Mouse (Mus musculus) G1E-ER4 (cell line): ENCODE measurements around the gene Fads6. TPM values are rescaled to one million over a fixed set of nuclear protein-coding genes. Genes with fewer than 3 reads are reported as not detected.

Experiments used
- GATA1 ChIP-seq: IDR thresholded peaks from one replicate; pipeline ENCODE4 v1.8.0; 2012; ENCODE audit warnings: low read length, inconsistent platforms
- polyA plus RNA-seq: library from polyadenylated mRNA; stranded (reverse); fragments of >175 nt; gene quantifications from 2 replicates; pipeline ENCODE4 v1.2.3, GENCODE M21; 2012

Fads6 gene
- polyA plus RNA-seq, 1 experiment = not detected

- TF ChIP-seq GATA1 = no peak
Observed at GRCm38 (mm10) chr11:115231924-115232323, 65.5 kb downstream of the Fads6 start.

- no peak for TF ChIP-seq GATA1
Observed at GRCm38 (mm10) chr11:115231168-115231915, 66.1 kb downstream of the Fads6 start.

Other genes with a start within 250 kb of the Fads6 start
- gene Cd300ld3, start 249.3 kb downstream of the Fads6 start, polyA plus RNA-seq = not detected in 2 replicates
- not detected in 2 replicates for gene Cd300e, start 235.5 kb downstream of the Fads6 start, polyA plus RNA-seq
- 1.3 and 1.4 TPM in 2 replicates for gene Rab37, start 206.2 kb downstream of the Fads6 start, polyA plus RNA-seq
- gene Cd300lf, start 163.7 kb downstream of the Fads6 start, polyA plus RNA-seq = not detected in 2 replicates
- gene Slc9a3r1, start 134.3 kb downstream of the Fads6 start, polyA plus RNA-seq = 237 and 268 TPM in 2 replicates
- 19.0 and 20.7 TPM in 2 replicates for gene Tmem104, start 110.2 kb downstream of the Fads6 start, polyA plus RNA-seq
- gene Nat9, start 109.8 kb downstream of the Fads6 start, polyA plus RNA-seq = 33.7 and 35.0 TPM in 2 replicates
- gene Grin2c, start 30.4 kb downstream of the Fads6 start, polyA plus RNA-seq = not detected in 2 replicates
- gene Fdxr, start 20.6 kb downstream of the Fads6 start, polyA plus RNA-seq = 43.5 and 49.9 TPM in 2 replicates
- gene Otop2, start 9.5 kb upstream of the Fads6 start, polyA plus RNA-seq = not detected in 2 replicates
- not detected in 2 replicates for gene Ush1g, start 24.4 kb upstream of the Fads6 start, polyA plus RNA-seq
- not detected in 2 replicates for gene Otop3, start 37.1 kb upstream of the Fads6 start, polyA plus RNA-seq
- not detected in 2 replicates for gene Hid1, start 70.1 kb upstream of the Fads6 start, polyA plus RNA-seq
- not detected in 2 replicates for gene Cdr2l, start 84.3 kb upstream of the Fads6 start, polyA plus RNA-seq
- 63.1 and 82.2 TPM in 2 replicates for gene Mrpl58, start 106.1 kb upstream of the Fads6 start, polyA plus RNA-seq
- gene Atp5h, start 122.3 kb upstream of the Fads6 start, polyA plus RNA-seq = 69.9 and 151 TPM in 2 replicates
- gene Kctd2, start 122.5 kb upstream of the Fads6 start, polyA plus RNA-seq = 21.0 and 30.9 TPM in 2 replicates
- gene Trim80, start 142.9 kb upstream of the Fads6 start, polyA plus RNA-seq = not detected in 2 replicates
- gene Slc16a5, start 164.8 kb upstream of the Fads6 start, polyA plus RNA-seq = not detected in 2 replicates
- 22.5 and 23.0 TPM in 2 replicates for gene Armc7, start 178.0 kb upstream of the Fads6 start, polyA plus RNA-seq
- gene Nt5c, start 194.2 kb upstream of the Fads6 start, polyA plus RNA-seq = 142 and 157 TPM in 2 replicates
- gene Jpt1, start 216.7 kb upstream of the Fads6 start, polyA plus RNA-seq = 254 and 306 TPM in 2 replicates
- 337 and 347 TPM in 2 replicates for gene Sumo2, start 238.6 kb upstream of the Fads6 start, polyA plus RNA-seq